In genomic region chr1:108363788-108364187, GRCm38 (mm10) we compare ENCODE assay signal across 19 mouse cellular contexts.
A peak's percentile ranks its signal among the peaks of the same experiment; 100 is the strongest.
DNase-seq lines count a peak whose midpoint lies in the region; ATAC-seq and TF ChIP-seq lines count a peak whose summit lies in the region.
"Had no signal": no experiment of that assay in that cellular context is flagged by ENCODE, and none has a peak within 500 bp of the region (broad histone marks: within the 10 kb centered on the region; RNA-seq: fewer than 3 reads in every experiment).

No protein-coding gene starts in this region.

- no peaks in the 10 kb centered on the region for H3K4me1 ChIP-seq in lung, postnatal 0 days (ENCODE audit: insufficient read depth, low read depth, low read length)
- H3K4me1 ChIP-seq in midbrain, postnatal 0 days (ENCODE audit: insufficient read depth, low read length), result no peaks in the 10 kb centered on the region
- H3K4me1 ChIP-seq: forebrain, embryonic 13.5 days; heart, embryonic 10.5 days; heart, embryonic 15.5 days; hindbrain, embryonic 10.5 days had no signal

- no peaks in the 10 kb centered on the region for H3K36me3 ChIP-seq in lung, postnatal 0 days (ENCODE audit: insufficient read depth, low read length)
- no peaks in the 10 kb centered on the region for H3K36me3 ChIP-seq in midbrain, postnatal 0 days (ENCODE audit: insufficient read depth, low read length)
- H3K36me3 ChIP-seq: embryonic facial prominence, embryonic 13.5 days; heart, embryonic 10.5 days; heart, embryonic 15.5 days; hindbrain, embryonic 10.5 days had no signal

- 53% methylated on average over 2 of the region's 2 CpGs for WGBS in lung, postnatal 0 days
- 51% methylated on average over 2 of the region's 2 CpGs for WGBS in midbrain, postnatal 0 days

- TF ChIP-seq POLR2A in brain, embryonic 14.5 days (IDR thresholded peaks at IDR 0.05; ENCODE audit: borderline replicate concordance, extremely low read depth, insufficient read depth, insufficient read length, poor library complexity, severe bottlenecking), result no peak

- no peak overlapping the region for H3K4me3 ChIP-seq in lung, postnatal 0 days (ENCODE audit: low read depth, low read length)
- H3K4me3 ChIP-seq in midbrain, postnatal 0 days (ENCODE audit: low read depth, low read length), result no peak overlapping the region
- H3K4me3 ChIP-seq: embryonic facial prominence, embryonic 13.5 days; forebrain, embryonic 13.5 days; gastrocnemius, adult 2 months; heart, embryonic 10.5 days; heart, embryonic 15.5 days; hindbrain, embryonic 10.5 days had no signal

- no peaks in the 10 kb centered on the region for H3K9me3 ChIP-seq in lung, postnatal 0 days (ENCODE audit: low read length)
- no peaks in the 10 kb centered on the region for H3K9me3 ChIP-seq in midbrain, postnatal 0 days (ENCODE audit: low read length)
- H3K9me3 ChIP-seq: embryonic facial prominence, embryonic 13.5 days; forebrain, embryonic 13.5 days; heart, embryonic 10.5 days; heart, embryonic 15.5 days; hindbrain, embryonic 10.5 days had no signal

- no peak for TF ChIP-seq CTCF in lung, postnatal 0 days (IDR thresholded peaks at IDR 0.05)
- no peak for TF ChIP-seq CTCF in brain, embryonic 14.5 days (IDR thresholded peaks at IDR 0.05; ENCODE audit: borderline replicate concordance, extremely low read depth, insufficient read depth, insufficient read length)
- TF ChIP-seq CTCF in midbrain, postnatal 0 days (IDR thresholded peaks at IDR 0.05), result no peak

- no peaks in the 10 kb centered on the region for H3K27me3 ChIP-seq in lung, postnatal 0 days (replicated peaks; ENCODE audit: insufficient read depth, low read length)
- no peaks in the 10 kb centered on the region for H3K27me3 ChIP-seq in midbrain, postnatal 0 days (ENCODE audit: insufficient read depth, low read length)
- H3K27me3 ChIP-seq: embryonic facial prominence, embryonic 13.5 days; forebrain, embryonic 13.5 days; heart, embryonic 15.5 days had no signal

- H3K4me2 ChIP-seq in lung, postnatal 0 days (replicated peaks; ENCODE audit: low read depth, low read length), result no peak overlapping the region
- H3K4me2 ChIP-seq in midbrain, postnatal 0 days (ENCODE audit: low read depth, low read length, poor library complexity, severe bottlenecking), result no peak overlapping the region
- H3K4me2 ChIP-seq: embryonic facial prominence, embryonic 13.5 days; forebrain, embryonic 13.5 days; heart, embryonic 15.5 days; hindbrain, embryonic 14.5 days had no signal

- TF ChIP-seq EP300 in lung, postnatal 0 days (IDR thresholded peaks at IDR 0.05), result no peak

- H3K27ac ChIP-seq in lung, postnatal 0 days (ENCODE audit: low read length), result no peak overlapping the region
- H3K27ac ChIP-seq in midbrain, postnatal 0 days (ENCODE audit: low read depth, low read length), result no peak overlapping the region
- H3K27ac ChIP-seq: embryonic facial prominence, embryonic 13.5 days; forebrain, embryonic 13.5 days; gastrocnemius, adult 2 months; heart, embryonic 10.5 days; heart, embryonic 15.5 days; hindbrain, embryonic 10.5 days; hindbrain, embryonic 14.5 days had no signal

- no peak for ATAC-seq in lung, postnatal 0 days
- 0 out of 2 replicates have a peak, but pooled peaks have one; percentile 20 for ATAC-seq in megakaryocyte progenitor cell, adult 5-6 weeks (replicated peaks; ENCODE audit: poor library complexity)
- no peak for ATAC-seq in midbrain, postnatal 0 days (ENCODE audit: low FRiP score)
- ATAC-seq: forebrain, embryonic 13.5 days had no signal

- DNase-seq in cerebellum, postnatal 14 days, result peak; percentile 9 to 13
- DNase-seq in cerebellum, adult 11 months, result no peak
- DNase-seq in lung, postnatal 0 days (ENCODE audit: low spot score), result peak; percentile 4
- DNase-seq in lung, postnatal 14 days, result no peak
- DNase-seq in brain, embryonic 14.5 days (ENCODE audit: low read depth), result peak; percentile 24
- DNase-seq in midbrain, postnatal 0 days (ENCODE audit: low spot score), result no peak
- DNase-seq: adrenal gland, postnatal 10 days; cerebellum, adult 2 months; gastrocnemius, adult 2 months; gastrocnemius, postnatal 36 days; heart, adult 18-20 months; heart, postnatal 14 days had no signal

- H3K9ac ChIP-seq in lung, postnatal 0 days (replicated peaks; ENCODE audit: low read depth), result no peak overlapping the region
- H3K9ac ChIP-seq in midbrain, postnatal 0 days (replicated peaks; ENCODE audit: low read length, poor library complexity, severe bottlenecking), result no peak overlapping the region
- H3K9ac ChIP-seq: embryonic facial prominence, embryonic 13.5 days; forebrain, embryonic 13.5 days; heart, embryonic 15.5 days; hindbrain, embryonic 14.5 days had no signal

Comparison
In these comparisons a context has a peak if more than half of its experiments do, and no peak if none do; other contexts are left out.
1. DNase-seq: peak in cerebellum, postnatal 14 days (2 of 2), lung, postnatal 0 days (single experiment) and brain, embryonic 14.5 days (single experiment); none in cerebellum, adult 11 months (single experiment), lung, postnatal 14 days (single experiment) and midbrain, postnatal 0 days (single experiment).